Mouse (Mus musculus): ENCODE results near the gene Fam126a. TPM values are rescaled to one million over a fixed set of nuclear protein-coding genes. Genes with fewer than 3 reads are reported as not detected.

Fam126a gene
- total and polyA plus RNA-seq, 3 experiments: 30.0 to 51.1 (median 34.7) TPM

GRCm38 (mm10) chr5:24045998-24046631, 15.6 kb upstream of the Fam126a start:
- Histone ChIP-seq H3K4me3 (ENCODE audit: control insufficient read depth in 1 of 2, insufficient read depth in 1 of 2, low read depth in 2 of 2, low read length in 2 of 2) (no peak overlapping the region), H3K27ac (ENCODE audit: control insufficient read depth, low read depth, low read length) (no peak overlapping the region), H3K79me2 (ENCODE audit: control insufficient read depth, insufficient read depth, low read length, poor library complexity) (no peaks in the 10 kb centered on the region), H3K4me1 (ENCODE audit: control insufficient read depth in 1 of 2, insufficient read depth in 2 of 2, low read length in 2 of 2) (peaks cover 0 to under 1% of the 10 kb centered on the region in 2 experiments; a peak in 2 of 4 replicates), H3K36me3 (ENCODE audit: control insufficient read depth in 1 of 2, insufficient read depth in 2 of 2, low read length in 2 of 2) (peaks cover 0 to 3% of the 10 kb centered on the region in 2 experiments; a peak in 1 of 4 replicates), H3K9ac (ENCODE audit: control insufficient read depth, low read depth, low read length, poor library complexity, severe bottlenecking) (no peak overlapping the region), H3K27me3 (ENCODE audit: control insufficient read depth in 1 of 2, insufficient read depth in 2 of 2, low read length in 2 of 2) (peaks cover 2 to 10% of the 10 kb centered on the region in 2 experiments; a peak in 3 of 4 replicates), H3K9me3 (replicated peaks; ENCODE audit: insufficient read depth, low read length) (no peaks in the 10 kb centered on the region)
- no peak for DNase-seq (ENCODE audit: low read depth, low spot score)
- TF ChIP-seq ZMIZ1 (IDR thresholded peaks at IDR 0.05; ENCODE audit: low read depth, low read length): no peak
- no peak for TF ChIP-seq JUND (IDR thresholded peaks at IDR 0.05; ENCODE audit: low read depth, low read length)
- no peak for TF ChIP-seq MYB (IDR thresholded peaks at IDR 0.05; ENCODE audit: low read depth, low read length)
- no peak for TF ChIP-seq NELFE (IDR thresholded peaks at IDR 0.05; ENCODE audit: low read depth, low read length)
- TF ChIP-seq USF1 (IDR thresholded peaks at IDR 0.05; ENCODE audit: low read depth, low read length): no peak
- TF ChIP-seq MEF2A (IDR thresholded peaks at IDR 0.05; ENCODE audit: extremely low read depth, insufficient replicate concordance, low read depth, low read length, poor library complexity, severe bottlenecking): no peak
- TF ChIP-seq ETS1 (IDR thresholded peaks at IDR 0.05; ENCODE audit: low read depth, low read length): no peak
- no peak for TF ChIP-seq MYC (IDR thresholded peaks at IDR 0.05; ENCODE audit: low read depth, low read length)
- no peak for TF ChIP-seq ELF1 (IDR thresholded peaks at IDR 0.05; ENCODE audit: low read depth, low read length)
- no peak for TF ChIP-seq ZKSCAN1 (IDR thresholded peaks at IDR 0.05; ENCODE audit: low read depth, low read length)
- TF ChIP-seq SIN3A (IDR thresholded peaks at IDR 0.05; ENCODE audit: low read length): no peak
- TF ChIP-seq MAFK (IDR thresholded peaks at IDR 0.05; ENCODE audit: borderline replicate concordance, low read depth, low read length): no peak
- no peak for TF ChIP-seq RAD21 (IDR thresholded peaks at IDR 0.05; ENCODE audit: low read depth, low read length)
- no peak for TF ChIP-seq POLR2AphosphoS2 (IDR thresholded peaks at IDR 0.05; ENCODE audit: low read length)
- TF ChIP-seq HCFC1 (IDR thresholded peaks at IDR 0.05; ENCODE audit: low read depth, low read length): no peak
- TF ChIP-seq GABPA (IDR thresholded peaks at IDR 0.05; ENCODE audit: low read depth, low read length): no peak
- no peak for TF ChIP-seq MXI1 (IDR thresholded peaks at IDR 0.05; ENCODE audit: low read depth, low read length)
- no peak for TF ChIP-seq NRF1 (IDR thresholded peaks at IDR 0.05; ENCODE audit: insufficient read depth, low read depth, low read length, poor library complexity, severe bottlenecking)
- no peak for TF ChIP-seq USF2 (IDR thresholded peaks at IDR 0.05; ENCODE audit: borderline replicate concordance in 1 of 2, insufficient read depth in 1 of 2, low read depth in 1 of 2, low read length in 2 of 2)
- TF ChIP-seq CTCF (IDR thresholded peaks at IDR 0.05 in 2 of 3, conservative IDR thresholded peaks at IDR 0.05 in 1 of 3; ENCODE audit: control insufficient read depth in 1 of 3, insufficient read depth in 1 of 3, low read depth in 2 of 3, low read length in 3 of 3, poor library complexity in 1 of 3, severe bottlenecking in 1 of 3): no peak
